Mouse (Mus musculus) stomach, postnatal 0 days (tissue): ENCODE data around the gene Armh2.

Experiments used
- CTCF ChIP-seq: IDR thresholded peaks from 2 replicates; pipeline ENCODE4 v1.5.1; 2016; ENCODE audit warnings: antibody characterized with exemption, low read depth, mild to moderate bottlenecking, moderate library complexity
- EP300 ChIP-seq: optimal IDR thresholded peaks from 2 replicates; pipeline ENCODE3; 2016; ENCODE audit warnings: antibody characterized with exemption

- no peak for TF ChIP-seq EP300
- no peak for TF ChIP-seq CTCF
These were observed 11.9 kb upstream of the Armh2 start for GRCm38 (mm10) chr13:24729128-24729527.
